Mouse (Mus musculus) midbrain, embryonic 14.5 days (tissue): ENCODE measurements around the gene Nup54. TPM values are rescaled to one million over a fixed set of nuclear protein-coding genes. Genes with fewer than 3 reads are reported as not detected.

Experiments used
- ATAC-seq: fragments of 200-750 bp; cut with Nextera tagmentation; 2 replicates; pipeline ENCODE4 v1.8.0; 2017; ENCODE audit warnings: moderate number of reproducible peaks, moderate library complexity; ENCODE audit not compliant: low FRiP score, low TSS enrichment
- DNase-seq: peaks from one replicate; pipeline ENCODE4 v3.0.0-alpha.2; 2015
- H3K27ac ChIP-seq: fragments of 300-500 bp; sonication (generic); replicated peaks from 2 replicates; pipeline ENCODE4 v1.5.1; 2014; ENCODE audit warnings: mild to moderate bottlenecking, low read depth, low read length, moderate library complexity
- H3K27me3 ChIP-seq: fragments of 300-500 bp; sonication (generic); 2 replicates; pipeline ENCODE4 v1.6.1; 2014; ENCODE audit warnings: low read length, control low read depth, mixed read lengths; ENCODE audit not compliant: control insufficient read depth, insufficient read depth
- H3K36me3 ChIP-seq: fragments of 300-500 bp; sonication (generic); 2 replicates; pipeline ENCODE4 v1.6.1; 2014; ENCODE audit warnings: low read length, control low read depth; ENCODE audit not compliant: control insufficient read depth, insufficient read depth
- H3K4me1 ChIP-seq: fragments of 300-500 bp; sonication (generic); 2 replicates; pipeline ENCODE4 v1.6.1; 2014; ENCODE audit warnings: mild to moderate bottlenecking, antibody characterized with exemption, low read length, control low read depth; ENCODE audit not compliant: control insufficient read depth, insufficient read depth
- H3K4me2 ChIP-seq: fragments of 300-500 bp; sonication (generic); 2 replicates; pipeline ENCODE4 v1.6.1; 2014; ENCODE audit warnings: mild to moderate bottlenecking, low read length, moderate library complexity
- H3K4me3 ChIP-seq: fragments of 300-500 bp; sonication (generic); replicated peaks from 2 replicates; pipeline ENCODE4 v1.5.1; 2014; ENCODE audit warnings: low read depth, low read length
- H3K9ac ChIP-seq: fragments of 300-500 bp; sonication (generic); replicated peaks from 2 replicates; pipeline ENCODE4 v1.6.1; 2014; ENCODE audit warnings: mild to moderate bottlenecking, low read length, moderate library complexity
- H3K9me3 ChIP-seq: fragments of 300-500 bp; sonication (generic); 2 replicates; pipeline ENCODE4 v1.6.1; 2016; ENCODE audit warnings: low read length, control low read depth, mixed read lengths; ENCODE audit not compliant: control insufficient read depth
- WGBS: fragments of 180-500 bp; shearing (Covaris S2); extraction: QIAGEN DNeasy Blood & Tissue Kit; methylation state at CpG from one replicate; pipeline ENCODE4 v1.1.7; 2014; 5-methylcytosine and 5-hydroxymethylcytosine counted together
- microRNA-seq: library from miRNA; unstranded; fragments of <30 nt; microRNA quantifications from one replicate; pipeline ENCODE4, GENCODE M21; 2016
- polyA plus RNA-seq: library from polyadenylated mRNA; unstranded; fragments of >200 nt; fragmentation: Nextera tagmentation; extraction: Ambion mirVana; gene quantifications from 2 replicates; pipeline ENCODE4 v1.2.1, GENCODE M21; 2014

Nup54 gene
- polyA plus RNA-seq, 1 experiment from 2014 or later, result 61.4 TPM

DNA sequence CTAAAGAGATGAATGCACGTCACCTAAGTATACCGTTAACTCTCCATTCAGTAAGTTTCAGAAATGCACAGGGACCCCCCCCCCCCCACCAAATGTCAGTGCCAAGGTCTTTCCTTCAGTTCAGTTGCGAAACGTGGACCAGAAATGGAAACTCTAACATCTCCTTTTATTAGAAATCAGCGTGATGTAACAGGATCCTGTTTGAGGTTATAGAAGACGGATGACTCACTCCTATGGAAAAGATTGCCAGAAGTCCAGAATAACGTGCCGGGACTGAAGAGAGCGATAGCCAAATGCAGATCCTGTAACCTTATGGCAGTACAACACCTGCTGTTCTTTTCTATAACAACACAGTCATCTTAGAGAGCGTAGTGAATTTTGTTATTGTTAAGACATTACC, 66.6 kb downstream of the Nup54 start:
- no peak for DNase-seq
- H3K9ac ChIP-seq, result no peak overlapping the region
- H3K4me1 ChIP-seq, result no peaks in the 10 kb centered on the region
- no peak overlapping the region for H3K27ac ChIP-seq
- ATAC-seq, result no peak
- no peak overlapping the region for H3K4me3 ChIP-seq
- no peaks in the 10 kb centered on the region for H3K36me3 ChIP-seq
- no peaks in the 10 kb centered on the region for H3K9me3 ChIP-seq
- H3K4me2 ChIP-seq, result no peak overlapping the region
- 84% methylated on average over 10 of the region's 10 CpGs for WGBS
- no peaks in the 10 kb centered on the region for H3K27me3 ChIP-seq

DNA sequence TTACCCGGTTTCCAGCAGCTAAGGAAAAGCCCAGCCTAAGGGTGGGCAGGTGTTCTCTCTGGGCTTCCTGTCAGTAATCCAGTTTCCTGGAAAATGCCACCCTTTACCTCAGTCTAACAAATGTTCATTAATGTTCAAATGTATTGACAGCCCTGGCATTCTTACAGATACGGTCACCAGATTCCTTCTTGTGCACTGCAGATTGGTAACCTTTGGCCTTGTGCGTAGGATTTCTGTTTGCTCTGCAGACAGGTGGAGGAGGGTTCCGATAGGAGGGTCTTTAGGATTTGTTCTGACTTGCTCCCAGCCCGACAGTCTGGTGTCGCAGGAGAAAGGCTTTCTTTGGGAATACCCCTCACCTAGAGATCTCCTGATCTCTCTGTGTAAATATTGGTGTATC, 68.5 kb downstream of the Nup54 start:
- Histone ChIP-seq H3K4me3 (no peak overlapping the region), H3K9ac (no peak overlapping the region), H3K4me2 (no peak overlapping the region), H3K27me3 (no peaks in the 10 kb centered on the region), H3K4me1 (no peaks in the 10 kb centered on the region), H3K9me3 (no peaks in the 10 kb centered on the region), H3K27ac (no peak overlapping the region), H3K36me3 (no peaks in the 10 kb centered on the region)
- WGBS, result 85% methylated on average over 6 of the region's 6 CpGs
- DNase-seq (no peak), ATAC-seq (no peak)

Small RNAs within 50 kb of the gene (microRNA-seq; reads per million reads assigned to microRNA genes)
- not detected for gene Mir6415

Other genes starting within 250 kb of the Nup54 start
- gene U90926, start 219.8 kb downstream of the Nup54 start, polyA plus RNA-seq, result not detected in 2 replicates
- gene Ppef2, start 178.9 kb downstream of the Nup54 start, polyA plus RNA-seq, result 0.43 and 0.49 TPM in 2 replicates
- 15.2 and 17.4 TPM in 2 replicates for gene Naaa, start 157.0 kb downstream of the Nup54 start, polyA plus RNA-seq
- 29.9 and 38.8 TPM in 2 replicates for gene Sdad1, start 124.7 kb downstream of the Nup54 start, polyA plus RNA-seq
- not detected in 2 replicates for gene Cxcl9, start 107.1 kb downstream of the Nup54 start, polyA plus RNA-seq
- 3.7 and 6.1 TPM in 2 replicates for gene Art3, start 103.4 kb downstream of the Nup54 start, polyA plus RNA-seq
- gene Cxcl10, start 86.3 kb downstream of the Nup54 start, polyA plus RNA-seq, result 3.5 TPM in 1 of 2 replicates, not detected in the other
- 21.0 and 28.2 TPM in 2 replicates for gene Scarb2, start 71.6 kb upstream of the Nup54 start, polyA plus RNA-seq
- gene Fam47e, start 119.8 kb upstream of the Nup54 start, polyA plus RNA-seq, result 0.34 and 0.85 TPM in 2 replicates
- 4.4 and 5.7 TPM in 2 replicates for gene Stbd1, start 167.8 kb upstream of the Nup54 start, polyA plus RNA-seq
- 0.24 and 0.43 TPM in 2 replicates for gene Ccdc158, start 240.1 kb upstream of the Nup54 start, polyA plus RNA-seq
- 1.4 and 1.5 TPM in 2 replicates for gene Shroom3, start 248.2 kb upstream of the Nup54 start, polyA plus RNA-seq